Mouse (Mus musculus) testis, postnatal 14 days (tissue): ENCODE data around the gene Fbxl5.

Experiments
- DNase-seq: peaks from one replicate; pipeline ENCODE4 v3.0.0; 2021; ENCODE audit warnings: low spot score

Fbxl5 gene

DNA sequence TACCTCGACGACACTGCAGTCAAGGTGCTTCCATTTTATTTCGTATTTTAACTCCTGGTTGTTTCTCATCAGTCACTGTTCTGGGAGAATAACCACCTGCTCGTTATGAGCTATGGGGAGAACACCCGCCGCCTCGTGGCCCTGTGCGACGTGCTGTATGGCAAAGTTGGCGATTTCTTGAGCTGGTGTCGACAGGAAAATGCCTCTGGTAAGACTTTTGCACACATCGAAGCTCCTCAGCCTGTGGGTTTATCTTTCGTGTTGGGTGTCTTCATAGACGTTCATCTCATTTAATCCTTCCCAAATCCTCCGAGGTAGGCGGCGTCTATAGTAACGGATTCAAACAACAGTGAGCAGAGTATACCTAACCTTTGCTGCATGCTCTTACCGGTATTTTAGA is at the start of gene Fbxl5:
TSS of gene Fbxl5 (minus strand) at position 101 of the 400 bp plus-strand sequence.
- DNase-seq, result no peak

DNA sequence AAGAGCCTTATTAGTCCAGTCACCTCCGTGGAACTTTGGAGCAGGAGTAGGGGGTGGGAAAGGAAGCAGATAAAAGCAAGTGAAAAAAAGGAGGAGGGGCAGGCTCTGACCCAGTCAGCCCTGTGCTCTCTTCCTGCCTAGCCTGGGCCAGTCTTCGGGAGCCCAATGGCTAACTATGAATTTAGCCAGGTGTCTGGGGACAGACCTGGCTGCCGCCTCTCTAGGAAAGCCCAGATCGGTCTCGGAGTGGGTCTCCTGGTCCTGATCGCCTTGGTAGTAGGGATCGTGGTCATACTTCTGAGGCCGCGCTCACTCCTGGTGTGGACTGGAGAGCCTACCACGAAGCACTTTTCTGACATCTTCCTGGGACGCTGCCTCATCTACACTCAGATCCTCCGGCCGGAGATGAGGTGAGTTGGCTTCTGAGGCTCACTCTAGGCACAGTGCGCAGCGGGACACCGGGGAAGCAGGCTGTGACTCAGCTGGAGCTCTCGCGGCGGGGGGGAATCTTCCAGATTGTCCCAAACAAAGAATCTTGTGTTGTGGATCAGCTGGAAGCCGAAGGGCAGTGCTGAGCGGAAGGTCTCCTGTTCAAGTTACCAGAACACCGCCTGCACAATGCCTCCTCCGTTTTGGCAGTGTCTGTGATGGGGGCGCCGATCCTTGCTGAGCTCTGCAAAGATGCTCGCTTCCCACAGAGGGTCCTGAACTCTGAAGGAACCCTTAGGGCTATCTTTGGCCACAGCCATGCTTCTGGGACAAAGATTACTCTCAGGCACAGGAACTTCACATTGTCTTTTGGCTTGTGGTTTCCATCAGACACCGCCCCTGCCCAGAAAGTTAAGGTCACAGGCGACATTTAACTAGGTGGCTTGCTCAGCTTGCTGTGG is 47.5 kb upstream of the Fbxl5 start:
- DNase-seq, result peak; percentile 39

DNA sequence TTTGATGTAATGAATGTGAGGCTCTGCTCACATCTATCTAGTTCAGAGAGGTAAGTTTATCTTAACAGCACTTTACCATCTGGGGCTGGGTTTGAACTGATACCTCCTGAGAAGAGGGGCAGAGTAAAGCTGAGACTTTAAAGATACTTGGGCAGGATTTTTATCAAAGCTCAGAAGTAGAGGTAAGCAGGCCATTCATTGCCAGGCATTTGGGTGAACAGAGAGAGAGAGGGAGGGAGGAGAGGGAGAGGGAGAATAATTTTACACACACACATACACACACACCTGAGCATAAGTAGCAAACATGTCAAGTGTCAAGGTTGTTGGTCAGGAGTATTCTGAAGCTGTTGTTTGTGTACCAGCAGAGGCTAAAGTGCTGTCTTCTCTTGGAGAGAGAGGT is 46.8 kb upstream of the Fbxl5 start, which contains the start of gene Cd38:
TSS of gene Cd38 (plus strand) at position 301 of the 400 bp plus-strand sequence.
- no peak for DNase-seq

DNA sequence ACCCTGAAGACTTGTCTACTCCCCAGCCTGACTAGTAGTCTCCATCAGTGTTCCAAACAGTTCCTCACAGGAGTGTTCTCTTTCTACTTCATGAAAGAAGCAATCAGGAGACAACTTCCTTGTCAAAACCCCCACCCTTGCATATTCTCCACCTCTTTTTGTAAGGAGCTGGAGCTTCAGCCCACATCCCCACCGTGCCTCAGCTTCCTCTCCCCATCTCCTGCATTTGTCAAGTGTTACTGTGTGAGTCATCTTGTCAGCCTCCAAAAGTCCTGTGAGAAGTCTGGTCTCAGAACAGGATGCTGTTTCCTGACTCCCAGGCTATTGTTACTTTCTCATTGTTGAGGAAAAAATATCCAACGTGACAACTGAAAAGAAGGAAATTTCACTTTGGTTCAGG is 43.9 kb upstream of the Fbxl5 start:
- DNase-seq, result no peak

DNA sequence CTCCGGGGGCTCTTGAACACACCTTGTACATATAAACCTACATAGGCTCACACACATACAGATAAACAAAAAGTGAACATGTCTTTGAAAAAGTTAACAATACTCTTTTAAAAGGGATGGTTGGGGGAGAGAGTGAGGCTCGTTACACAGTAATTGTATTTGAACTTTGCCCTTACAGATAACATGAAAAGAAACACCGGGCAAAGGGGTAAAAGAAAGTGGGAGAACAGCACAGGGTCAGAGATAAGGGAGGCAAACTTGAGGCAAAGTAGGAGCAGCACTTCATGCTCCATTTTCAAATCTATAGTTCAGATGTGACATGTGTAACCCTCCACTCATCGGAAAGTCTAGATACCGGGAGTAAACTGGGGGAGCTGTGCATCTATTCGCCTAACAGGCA is 42.2 kb upstream of the Fbxl5 start:
- DNase-seq, result no peak

DNA sequence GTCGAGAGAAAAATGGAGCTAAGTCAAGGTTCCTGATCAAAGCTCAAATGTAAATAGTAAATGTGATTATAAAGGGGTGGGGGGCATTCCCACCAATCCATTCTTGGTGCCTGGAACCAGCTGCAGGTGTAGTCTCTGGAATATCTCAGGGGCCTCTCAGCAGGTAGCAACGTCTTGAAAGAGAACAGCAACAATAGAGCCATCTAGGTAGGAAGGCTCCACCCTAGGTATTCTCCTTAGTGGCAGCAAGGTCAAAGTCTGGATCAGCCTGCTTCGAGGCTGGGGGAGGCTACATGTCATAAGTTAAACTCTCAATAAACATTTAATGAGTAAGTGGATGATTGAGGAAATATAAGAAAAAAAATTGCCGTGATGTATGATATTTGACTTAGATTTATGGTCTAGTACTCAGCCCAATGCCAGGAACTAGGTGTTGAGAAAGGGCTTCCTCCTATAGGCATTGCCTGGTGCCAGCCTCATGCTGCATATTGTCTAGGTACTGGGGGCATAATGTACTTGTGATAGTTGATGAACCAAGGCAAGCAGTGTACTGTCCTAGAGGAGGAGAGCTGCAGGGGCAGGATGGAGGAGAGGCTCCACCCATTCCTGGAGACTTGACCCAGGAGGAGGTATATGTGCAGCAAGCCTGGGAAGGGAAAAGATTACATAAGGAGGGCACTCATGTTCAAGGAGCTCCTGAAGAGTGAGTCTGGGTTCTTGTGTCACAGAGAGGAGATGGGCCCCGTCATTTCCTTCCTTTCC is 39.4 kb upstream of the Fbxl5 start:
- DNase-seq, result no peak

DNA sequence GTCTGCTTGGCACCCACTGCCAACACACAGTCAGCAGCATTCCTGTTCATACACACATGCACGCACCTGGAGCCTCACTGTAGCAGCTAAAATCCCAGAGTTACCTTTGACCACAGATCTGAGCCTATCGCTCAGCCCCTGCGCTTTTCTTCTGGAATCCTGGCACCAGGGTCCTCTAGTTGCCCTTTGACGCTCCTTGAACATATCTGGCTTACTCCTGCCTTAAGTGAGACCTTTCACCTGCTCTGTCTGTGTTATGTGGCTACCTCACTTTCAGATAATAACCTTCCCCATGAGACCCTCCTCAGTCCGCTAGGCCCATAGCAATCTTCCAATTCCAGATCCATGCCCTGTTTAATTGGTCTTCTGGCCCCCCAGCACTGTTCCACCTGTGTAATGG is 38.7 kb upstream of the Fbxl5 start:
- DNase-seq, result no peak

DNA sequence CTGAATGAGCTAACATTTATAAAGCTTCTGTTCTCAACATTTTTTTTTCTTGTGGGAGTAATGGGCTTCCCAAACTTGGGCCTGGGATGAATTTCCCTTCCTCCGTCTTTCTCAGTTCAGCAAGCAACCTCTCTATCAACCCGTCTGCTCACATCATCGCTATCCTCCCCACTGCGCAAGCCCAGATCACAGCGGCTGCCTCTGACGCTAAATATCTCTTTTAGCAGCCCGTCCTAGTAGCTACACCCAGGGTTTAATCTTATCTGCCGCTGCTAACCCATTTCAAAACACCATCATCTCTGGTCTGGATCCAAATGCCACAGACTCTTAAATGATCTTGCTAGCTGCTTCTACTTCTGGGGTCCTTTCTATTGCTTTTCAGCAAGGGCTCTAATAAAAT is 38.2 kb upstream of the Fbxl5 start:
- no peak for DNase-seq

DNA sequence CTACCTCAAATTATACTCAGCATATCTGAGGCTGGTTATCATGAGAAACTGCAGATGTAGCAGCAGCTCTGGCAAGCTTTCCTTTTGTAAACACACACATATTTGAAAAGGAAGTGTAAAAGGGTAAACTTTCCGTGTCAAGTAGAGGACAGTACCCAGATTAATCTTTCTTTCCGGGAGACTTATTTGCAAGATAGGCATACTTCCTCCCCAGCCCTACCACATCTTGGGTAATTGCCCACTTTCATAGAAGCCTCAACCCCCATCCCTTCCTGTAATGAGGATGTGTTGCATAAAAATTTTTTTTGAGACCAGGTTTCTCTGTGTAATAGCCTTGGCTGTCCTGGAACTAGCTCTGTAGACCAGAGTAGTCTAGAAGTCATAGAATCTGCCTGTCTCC is 34.3 kb upstream of the Fbxl5 start:
- DNase-seq, result no peak

DNA sequence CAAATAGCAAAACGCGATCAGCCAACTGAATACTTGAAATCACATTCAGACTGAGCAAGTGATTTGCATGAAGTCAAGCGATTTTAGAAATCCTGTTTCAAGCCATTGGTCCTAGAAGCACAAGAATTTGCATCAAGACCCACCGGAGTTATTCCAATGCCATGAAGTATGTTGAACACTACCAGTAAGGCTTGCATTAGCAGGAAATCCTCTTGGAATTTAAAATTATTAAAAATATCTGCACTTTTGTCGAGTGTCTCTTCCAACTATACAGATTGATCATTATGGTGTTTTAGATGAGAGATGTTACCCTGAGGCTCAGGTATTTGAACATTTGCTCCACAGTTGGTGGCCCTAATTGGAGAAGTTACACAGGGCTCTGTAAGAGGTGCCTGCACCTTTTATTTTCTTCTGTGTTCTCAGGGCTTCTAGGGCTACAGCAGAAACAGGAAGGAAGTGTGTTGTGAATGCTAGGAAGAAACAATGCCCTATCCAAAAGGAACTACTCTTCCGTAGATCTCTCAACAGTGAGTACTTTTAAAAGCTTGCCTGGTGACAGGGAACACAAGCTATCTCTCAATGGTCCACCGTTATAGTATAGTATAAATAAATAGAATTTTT is 32.5 kb upstream of the Fbxl5 start:
- no peak for DNase-seq

DNA sequence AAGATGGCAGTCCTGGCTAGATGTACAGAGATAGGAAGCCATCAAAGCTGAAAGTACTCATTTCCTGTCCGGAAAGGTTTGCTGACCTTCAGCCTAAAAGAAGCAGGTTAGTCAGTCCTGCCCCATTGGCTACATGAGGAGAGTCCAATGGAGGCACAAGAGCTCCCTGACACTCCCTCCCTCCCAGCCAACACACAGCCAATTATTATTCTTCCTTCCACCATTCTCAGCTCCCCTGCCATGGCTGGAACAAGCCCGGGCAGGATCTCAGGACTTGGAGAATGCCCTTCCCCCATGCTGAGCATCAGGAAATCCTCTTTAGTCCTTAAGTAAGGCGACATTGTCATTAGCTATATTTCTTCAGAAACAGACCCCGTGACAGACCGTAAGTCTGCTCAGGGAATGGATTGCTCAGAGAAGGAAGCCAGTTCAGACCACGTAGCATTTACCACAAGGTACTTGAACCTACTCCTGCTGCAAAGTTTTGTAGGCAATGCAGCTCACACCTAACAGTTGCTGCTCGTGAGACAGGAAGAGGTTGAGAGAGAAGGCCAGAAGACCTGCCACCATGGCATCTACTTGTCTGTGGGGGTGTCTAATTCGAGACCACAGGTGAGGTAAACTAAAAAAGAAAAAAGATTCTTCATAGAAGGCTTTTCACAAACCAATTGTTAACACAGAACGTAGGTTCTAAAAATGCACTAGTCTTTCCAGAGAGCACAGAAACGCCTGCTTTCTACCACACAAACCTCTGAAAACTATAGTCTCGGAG is 31.8 kb upstream of the Fbxl5 start:
- DNase-seq, result no peak

DNA sequence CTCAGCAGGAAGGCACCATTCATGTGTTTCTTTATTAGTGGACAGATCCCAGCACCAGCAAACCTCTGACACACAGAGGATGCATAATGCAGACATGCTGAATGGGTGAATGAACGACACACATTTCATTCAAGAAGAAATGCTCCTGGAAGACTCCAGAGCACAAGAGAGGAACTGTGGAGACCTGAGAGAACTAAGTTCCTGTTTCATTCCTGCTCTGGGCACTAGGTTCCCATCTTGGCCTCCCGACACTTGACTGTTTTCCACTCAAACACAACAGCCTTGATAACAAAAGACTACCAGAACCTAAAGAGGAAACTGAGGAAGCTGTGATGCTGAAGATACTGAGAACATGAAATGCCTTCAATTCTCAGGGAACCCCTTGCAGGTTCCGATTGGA is 26.8 kb upstream of the Fbxl5 start:
- no peak for DNase-seq

DNA sequence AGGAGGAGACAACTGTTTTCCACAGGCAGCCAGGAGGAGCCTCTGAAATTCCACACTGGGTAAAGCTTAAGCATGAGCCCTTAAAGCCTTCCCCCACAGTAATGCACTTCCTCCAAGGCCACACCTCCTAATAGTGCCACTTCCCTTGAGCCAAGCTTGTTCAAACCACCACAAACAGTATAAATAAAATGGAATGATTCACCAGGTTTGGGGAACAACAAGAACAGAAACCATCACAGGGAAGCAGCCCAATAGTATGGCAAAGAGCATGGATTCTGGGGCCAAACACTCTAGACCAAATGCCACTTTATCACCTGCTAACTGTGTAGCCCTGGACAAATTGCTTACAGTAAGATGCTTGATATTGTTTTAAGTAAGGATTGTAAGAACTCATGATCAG is 26.1 kb upstream of the Fbxl5 start:
- DNase-seq, result no peak

DNA sequence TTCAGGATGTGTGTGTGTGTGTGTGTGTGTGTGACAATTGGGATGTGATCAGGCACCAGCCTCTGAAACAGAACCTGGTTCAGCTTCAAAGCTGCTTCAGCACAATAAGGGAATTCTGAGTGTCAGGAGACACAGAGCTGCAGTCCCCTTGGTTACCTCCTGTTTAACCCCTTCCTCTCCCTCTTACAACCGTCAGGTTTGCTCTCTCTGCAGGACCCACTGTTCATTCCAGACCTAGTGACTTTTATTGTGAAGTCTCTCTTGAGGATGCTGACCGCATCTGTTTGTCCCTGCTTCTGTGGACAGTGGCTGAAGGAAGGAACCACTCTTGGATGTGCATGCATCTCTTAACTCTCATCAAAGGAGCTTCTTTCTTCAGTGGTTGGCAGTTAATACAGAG is 24.8 kb upstream of the Fbxl5 start:
- DNase-seq, result no peak

DNA sequence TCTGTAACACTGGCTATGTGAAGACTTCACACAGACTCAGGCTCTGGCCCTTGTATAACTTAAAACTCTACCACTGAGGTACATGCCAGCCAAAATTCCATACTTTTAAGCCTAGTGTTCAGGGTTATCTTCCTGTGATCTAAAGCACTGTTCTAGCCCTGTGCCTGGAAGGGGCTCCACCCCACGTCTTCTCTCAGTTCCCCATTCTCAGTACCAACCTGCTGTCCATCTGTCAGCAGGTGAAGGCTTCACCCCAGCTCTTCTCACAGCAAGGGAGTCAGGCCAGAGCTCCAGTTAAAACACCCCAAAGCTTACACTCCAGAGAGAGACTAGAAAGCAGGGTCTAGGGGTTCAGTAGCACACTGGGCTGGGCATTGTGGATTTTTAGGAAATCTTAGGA is 24.2 kb upstream of the Fbxl5 start:
- no peak for DNase-seq

DNA sequence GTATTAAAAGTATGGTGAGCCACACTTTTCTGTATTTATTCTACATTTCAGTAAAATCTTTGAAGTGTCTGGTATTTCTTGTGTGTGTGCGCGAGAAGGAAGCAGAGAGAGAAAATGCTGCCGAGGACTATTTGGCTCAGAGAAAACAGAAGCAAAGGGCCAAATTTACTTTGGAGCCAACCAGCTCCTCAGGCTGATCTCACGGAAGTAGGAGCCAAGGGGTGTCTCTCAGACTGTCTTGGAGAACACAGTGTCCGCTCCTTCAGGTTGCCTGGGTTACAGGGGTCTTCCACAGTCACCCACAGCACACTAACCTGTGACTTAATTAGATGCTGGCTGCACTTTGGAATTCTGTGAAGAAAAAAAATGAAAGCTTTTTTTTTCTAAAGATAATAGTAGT is 23.6 kb upstream of the Fbxl5 start:
- peak; percentile 14 for DNase-seq

DNA sequence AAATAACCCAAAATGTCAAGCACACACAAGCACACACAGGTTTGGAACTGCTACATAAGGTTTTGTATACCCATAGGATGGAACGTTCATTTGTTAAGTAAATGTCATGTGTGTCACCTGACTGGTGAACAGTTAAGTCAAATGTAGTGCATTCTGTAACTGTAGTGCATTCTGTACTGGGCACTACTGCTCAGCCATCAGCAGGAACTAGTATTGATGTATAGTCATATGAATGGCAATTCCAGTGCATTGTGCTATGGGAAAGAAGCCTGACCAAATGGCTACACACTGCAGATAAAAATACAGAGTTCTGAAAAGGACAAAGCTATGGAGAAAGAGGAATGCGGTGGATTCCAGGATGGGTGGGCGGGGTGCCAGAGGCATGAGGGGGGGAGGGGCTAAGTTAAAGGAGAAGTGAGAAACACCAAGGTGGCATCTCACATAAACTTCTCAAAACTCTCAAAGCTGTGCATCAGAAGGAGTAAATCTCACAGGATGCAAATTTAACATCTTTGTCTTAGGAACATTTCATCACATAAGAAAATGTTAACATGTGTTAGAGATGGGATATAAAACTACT is 21.2 kb upstream of the Fbxl5 start:
- DNase-seq, result no peak

DNA sequence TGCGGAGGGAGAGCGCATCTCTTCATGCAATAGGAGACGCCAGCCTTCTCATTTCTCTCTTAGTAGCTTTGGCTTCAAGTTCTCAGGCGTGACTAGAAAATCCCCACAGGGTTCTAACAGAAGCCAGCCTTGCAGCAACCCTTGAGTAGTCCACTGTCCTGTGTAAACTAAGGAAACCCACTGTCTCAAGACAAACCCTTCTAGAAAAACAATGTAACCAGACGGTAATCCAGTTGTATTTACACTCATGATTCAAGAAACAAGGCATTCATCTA is 20.5 kb upstream of the Fbxl5 start:
- DNase-seq, result no peak

DNA sequence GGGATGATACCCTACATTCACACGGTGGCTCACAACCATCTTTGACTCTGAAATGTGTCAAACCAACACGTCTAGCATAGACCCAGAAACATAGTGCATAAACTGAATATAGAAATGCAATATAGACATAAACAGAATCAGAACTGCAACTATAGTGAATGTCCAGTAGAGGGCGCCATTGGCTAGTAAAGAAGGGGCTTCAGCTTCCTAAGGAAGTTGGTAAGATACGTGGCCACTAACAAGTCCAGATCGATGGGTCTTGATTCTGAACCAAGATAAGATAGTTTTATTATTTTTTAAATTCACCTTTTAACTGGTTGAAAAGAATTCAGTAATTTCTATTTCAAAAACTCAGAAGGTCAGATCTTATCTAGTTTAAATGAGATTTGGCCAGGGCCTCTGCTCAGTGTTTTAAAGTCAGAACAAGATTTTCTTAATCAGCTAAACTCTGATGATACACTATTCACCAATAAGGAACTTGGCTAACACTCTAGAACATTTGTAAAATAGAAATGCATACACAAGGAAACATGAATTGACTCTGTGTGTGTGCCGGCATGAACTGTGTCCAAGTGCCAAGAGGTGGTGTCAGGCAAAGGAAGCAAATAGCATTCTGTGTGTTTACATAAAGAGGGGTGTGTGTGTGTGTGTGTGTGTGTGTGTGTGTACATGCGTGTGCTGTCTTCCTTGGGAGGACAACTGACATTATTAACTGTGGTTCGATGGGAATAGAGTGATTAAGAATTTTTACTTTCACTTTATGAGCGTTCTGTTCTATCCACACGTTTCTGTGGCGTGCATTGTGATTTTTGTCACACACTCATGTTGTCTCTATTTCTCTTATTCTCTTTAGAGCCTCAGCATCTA is 19.9 kb upstream of the Fbxl5 start:
- peak; percentile 5 for DNase-seq

DNA sequence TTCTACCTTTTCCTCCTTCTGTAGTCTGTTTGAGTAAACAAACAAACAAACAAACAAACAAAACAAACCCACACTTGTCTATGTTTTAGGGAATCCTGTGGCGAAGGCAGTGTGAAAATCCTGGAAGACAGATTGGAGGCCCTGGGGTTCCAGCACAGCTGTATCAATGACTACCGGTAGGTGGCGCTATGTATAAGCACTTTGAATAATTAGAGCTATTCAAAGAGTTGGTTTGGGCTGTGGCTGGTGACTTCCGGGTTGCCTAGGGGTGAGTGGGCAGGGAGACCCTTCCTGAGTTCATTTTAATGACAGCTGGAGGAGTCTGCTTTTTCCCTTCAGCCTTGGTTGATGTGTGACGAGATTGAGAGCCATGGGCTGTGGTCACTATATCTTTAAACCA is 15.9 kb upstream of the Fbxl5 start:
- DNase-seq, result peak; percentile 29

DNA sequence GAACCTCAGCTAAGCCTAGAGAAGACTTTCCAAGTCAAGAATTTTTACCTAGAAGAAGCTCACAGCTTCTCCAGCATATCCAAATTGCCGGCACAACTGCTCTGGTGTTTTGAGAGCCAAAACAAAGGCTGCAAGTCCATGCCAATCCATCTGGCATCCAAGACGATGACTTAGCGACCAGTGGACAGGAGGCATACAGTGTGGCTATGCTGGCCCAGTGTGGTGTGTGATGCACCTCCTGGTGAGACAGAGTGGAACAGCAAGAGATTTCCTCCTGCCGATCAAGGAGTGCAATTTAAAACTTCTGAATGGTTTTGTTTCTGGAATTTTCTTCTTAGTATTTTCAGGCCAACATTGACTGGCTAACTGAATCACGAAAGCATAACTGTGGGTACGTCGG is 15.2 kb upstream of the Fbxl5 start:
- no peak for DNase-seq
